ENCODE assay signal across 9 mouse cellular contexts in the genomic region with DNA sequence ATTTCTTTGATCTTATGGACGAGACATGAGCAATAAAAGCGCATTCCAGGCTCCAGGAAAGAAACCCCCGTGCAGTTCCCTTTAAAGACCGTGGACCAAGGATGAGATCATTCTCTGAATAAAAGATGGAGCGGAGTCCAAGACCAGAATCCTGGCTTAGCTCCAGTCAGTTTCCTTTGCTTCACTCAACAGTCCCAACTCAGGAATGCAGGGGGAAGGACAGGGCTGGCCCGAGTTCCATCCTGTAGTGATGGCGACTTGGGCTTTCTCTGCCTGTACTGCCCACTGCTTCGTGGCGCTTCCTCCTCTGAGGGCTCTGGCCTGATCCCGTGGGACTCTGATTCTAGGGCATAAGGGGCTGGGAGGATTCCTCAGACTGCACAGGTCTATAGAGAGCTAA. TPM values are rescaled to one million over a fixed set of nuclear protein-coding genes. Genes with fewer than 3 reads are reported as not detected.
A peak's percentile ranks its signal among the peaks of the same experiment; 100 is the strongest.
DNase-seq lines count a peak whose midpoint lies in the region; ATAC-seq and TF ChIP-seq lines count a peak whose summit lies in the region.
"Had no signal": no experiment of that assay in that cellular context is flagged by ENCODE, and none has a peak within 500 bp of the region (broad histone marks: within the 10 kb centered on the region; RNA-seq: fewer than 3 reads in every experiment).

No protein-coding gene starts in this region.

- 33% methylated on average over 10 of the region's 10 CpGs for WGBS in intestine, postnatal 0 days

- no peak overlapping the region for H3K9ac ChIP-seq in intestine, postnatal 0 days (ENCODE audit: low read depth, low read length)

- no peaks in the 10 kb centered on the region for H3K27me3 ChIP-seq in intestine, postnatal 0 days (replicated peaks; ENCODE audit: control insufficient read depth, insufficient read depth, low read length)

- peak overlapping the region; percentile 37; the same call in 1 of the 2 replicates for H3K27ac ChIP-seq in intestine, postnatal 0 days (ENCODE audit: low read depth, low read length)

- ATAC-seq in intestine, postnatal 0 days = peak; percentile 16; the same call in 1 of the 2 replicates
- no peak for ATAC-seq in inflammation-experienced regulatory T-cells, adult 6 months

- no peak overlapping the region for H3K4me2 ChIP-seq in intestine, postnatal 0 days (replicated peaks; ENCODE audit: low read depth)

- peak; percentile 45 to 56 for DNase-seq in cerebellum, postnatal 14 days
- no peak for DNase-seq in cerebellum, adult 11-12 months
- peak; percentile 37 for DNase-seq in adrenal gland, postnatal 25 days
- DNase-seq in heart, adult 18-20 months = peak; percentile 88 to 94
- peak; percentile 92 for DNase-seq in lung, postnatal 10 days
- DNase-seq in right cerebral cortex, postnatal 36 days (ENCODE audit: low spot score in 2 of 2) = no peak

- no peaks in the 10 kb centered on the region for H3K9me3 ChIP-seq in intestine, postnatal 0 days (ENCODE audit: control insufficient read depth)

- H3K4me1 ChIP-seq in intestine, postnatal 0 days (replicated peaks; ENCODE audit: control insufficient read depth, insufficient read depth, low read length) = no peaks in the 10 kb centered on the region; the same call in 1 of the 2 replicates

- no peaks in the 10 kb centered on the region for H3K36me3 ChIP-seq in intestine, postnatal 0 days (ENCODE audit: control insufficient read depth, insufficient read depth)

- no peak overlapping the region for H3K4me3 ChIP-seq in intestine, postnatal 0 days (ENCODE audit: low read depth, low read length)

- no peak for TF ChIP-seq CTCF in intestine, postnatal 0 days (IDR thresholded peaks at IDR 0.05; ENCODE audit: low read depth)

RNA-seq across cellular contexts. Expression of a gene that starts 0.7 kb away (rescaled TPM):
- 1.00 TPM in 1 of 2 replicates, not detected in the other for total RNA-seq in adrenal gland, postnatal 25 days (2021)
- 1 to 10 TPM; 2.2 to 2.7 TPM for total RNA-seq in heart, adult 18-20 months (2021)
- polyA plus RNA-seq in intestine, postnatal 0 days (2015; fragmentation: Nextera tagmentation; extraction: Ambion mirVana) = 21.5 and 22.8 TPM in 2 replicates
- not detected for polyA plus RNA-seq in inflammation-experienced regulatory T-cells, adult 6 months (2017; shearing (Covaris generic))

RNA-seq across cellular contexts. Expression of a gene that starts 13.8 kb away (rescaled TPM):
- 48.3 and 52.1 TPM in 2 replicates for total RNA-seq in adrenal gland, postnatal 25 days (2021)
- total RNA-seq in heart, adult 18-20 months (2021) = 10 to 100 TPM; 57.4 to 69.9 TPM
- polyA plus RNA-seq in intestine, postnatal 0 days (2015; fragmentation: Nextera tagmentation; extraction: Ambion mirVana) = 44.5 and 44.9 TPM in 2 replicates
- polyA plus RNA-seq in inflammation-experienced regulatory T-cells, adult 6 months (2017; shearing (Covaris generic)) = 10 to 100 TPM; 46.0 to 50.6 (median 47.6) TPM

RNA-seq across cellular contexts. Expression of a gene that starts 37.8 kb away (rescaled TPM):
- total RNA-seq in adrenal gland, postnatal 25 days (2021) = 0.88 and 2.3 TPM in 2 replicates
- total RNA-seq in heart, adult 18-20 months (2021) = not detected
- not detected in 2 replicates for polyA plus RNA-seq in intestine, postnatal 0 days (2015; fragmentation: Nextera tagmentation; extraction: Ambion mirVana)
- polyA plus RNA-seq in inflammation-experienced regulatory T-cells, adult 6 months (2017; shearing (Covaris generic)) = not detected
- total RNA-seq: common myeloid progenitor, adult 5-6 weeks had no signal

RNA-seq across cellular contexts. Expression of a gene that starts 41.0 kb away (rescaled TPM):
- 33.7 and 48.7 TPM in 2 replicates for total RNA-seq in adrenal gland, postnatal 25 days (2021)
- 10 to 100 TPM in 1 of 2 experiments, 1 to 10 TPM in 1; 9.8 to 10.1 TPM for total RNA-seq in heart, adult 18-20 months (2021)
- 17.7 and 17.8 TPM in 2 replicates for polyA plus RNA-seq in intestine, postnatal 0 days (2015; fragmentation: Nextera tagmentation; extraction: Ambion mirVana)
- polyA plus RNA-seq in inflammation-experienced regulatory T-cells, adult 6 months (2017; shearing (Covaris generic)) = 1 to 10 TPM; 3.8 to 5.4 (median 5.2) TPM

Comparison
In these comparisons a context has a peak if more than half of its experiments do, and no peak if none do; other contexts are left out.
1. DNase-seq: peak in cerebellum, postnatal 14 days (2 of 2), adrenal gland, postnatal 25 days (single experiment), heart, adult 18-20 months (2 of 2) and lung, postnatal 10 days (single experiment); none in cerebellum, adult 11-12 months (single experiment) and right cerebral cortex, postnatal 36 days (0 of 2).